Mouse (Mus musculus): Measurements from ENCODE around the gene Slco1c1. TPM values are rescaled to one million over a fixed set of nuclear protein-coding genes. Genes with fewer than 3 reads are reported as not detected.

The Slco1c1 gene
- polyA plus RNA-seq (2015; fragmentation: Nextera tagmentation; extraction: Ambion mirVana): 0.13 and 0.26 TPM in 2 replicates

- Histone ChIP-seq H3K4me2 (replicated peaks) (no peak within 1 kb of the TSS), H3K36me3 (no peaks in the 10 kb centered on the region), H3K9me3 (no peaks in the 10 kb centered on the region), H3K9ac (no peak within 1 kb of the TSS), H3K4me3 (no peak within 1 kb of the TSS), H3K27ac (no peak within 1 kb of the TSS), H3K4me1 (no peaks in the 10 kb centered on the region), H3K27me3 (no peaks in the 10 kb centered on the region)
- 48% methylated on average over 2 of the region's 2 CpGs for WGBS
- ATAC-seq (ENCODE audit: low FRiP score, low read depth): no peak
Measured at GRCm38 (mm10) chr6:141523747-141524640, at the start of gene Slco1c1. Gene Slco1c1, plus strand, starts transcription at chr6:141524368.

DNA sequence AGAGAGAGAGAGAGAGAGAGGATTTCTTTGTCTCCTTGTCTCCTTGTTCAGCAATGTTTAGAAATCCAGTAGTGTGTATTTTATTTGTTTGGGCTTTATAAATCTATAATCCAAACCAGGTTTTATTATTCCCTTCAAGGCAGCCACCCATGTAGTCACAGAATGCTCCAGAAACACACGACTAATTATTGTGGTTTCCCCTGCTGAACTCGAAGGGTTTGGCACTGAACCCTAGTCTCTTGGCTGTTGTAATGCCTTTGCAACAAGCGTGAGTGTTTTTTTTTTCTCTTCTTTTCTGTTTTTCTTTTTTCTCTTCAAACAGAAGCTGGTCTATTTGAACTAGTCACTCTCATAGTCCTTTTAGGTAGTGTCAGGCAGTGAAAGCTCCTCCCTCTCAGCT is 49.5 kb upstream of the Slco1c1 start:
- ATAC-seq (ENCODE audit: low FRiP score, low read depth): peak; percentile 51; the same call in 1 of the 2 replicates
- 16% methylated on average over 3 of the region's 3 CpGs for WGBS
- no peaks in the 10 kb centered on the region for H3K27me3 ChIP-seq
- H3K4me2 ChIP-seq (replicated peaks): no peak overlapping the region
- H3K9me3 ChIP-seq: 0 out of 2 replicates have a peak, but pooled peaks cover 6% of the 10 kb centered on the region
- no peak overlapping the region for H3K4me3 ChIP-seq
- H3K9ac ChIP-seq: no peak overlapping the region
- H3K4me1 ChIP-seq: peaks cover 9% of the 10 kb centered on the region
- H3K36me3 ChIP-seq: peaks cover 13% of the 10 kb centered on the region
- no peak overlapping the region for H3K27ac ChIP-seq

DNA sequence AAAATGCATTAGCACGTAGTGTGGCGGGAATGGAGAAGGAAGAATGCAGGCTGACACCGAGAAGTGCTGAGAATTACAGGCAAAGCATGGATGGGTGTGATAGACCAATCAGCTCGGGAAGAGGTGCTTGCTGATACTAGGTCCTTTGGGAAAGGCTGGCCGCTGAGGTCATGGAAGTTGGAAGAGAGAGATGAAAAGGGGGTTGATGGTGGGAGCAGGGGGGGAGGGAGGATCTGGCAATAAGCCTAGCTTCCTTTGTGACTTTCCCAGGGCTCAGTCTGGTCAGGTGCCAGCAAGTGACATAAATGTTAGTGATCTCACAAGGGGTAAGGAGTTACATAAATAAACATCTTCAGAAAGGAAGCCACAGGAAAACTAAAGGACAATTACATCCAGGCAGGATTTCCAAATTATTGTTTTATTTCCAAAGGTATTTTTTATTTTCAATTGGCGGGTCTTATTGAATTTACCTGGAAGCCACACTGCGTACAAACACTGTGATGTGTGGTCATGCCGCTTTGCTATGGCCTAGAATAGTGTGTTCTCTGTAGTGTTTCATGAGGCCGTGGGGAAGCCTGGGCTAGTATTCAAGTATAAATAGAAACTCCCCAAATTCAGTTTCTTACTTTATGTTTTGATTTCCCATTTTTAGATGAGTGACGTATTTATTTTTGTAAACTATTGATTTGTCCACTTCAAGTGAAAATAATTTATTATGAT is 38.7 kb upstream of the Slco1c1 start:
- Histone ChIP-seq H3K4me1 (0 out of 2 replicates have a peak, but pooled peaks cover 4% of the 10 kb centered on the region), H3K36me3 (peaks cover 8% of the 10 kb centered on the region), H3K27ac (no peak overlapping the region), H3K27me3 (no peaks in the 10 kb centered on the region), H3K4me3 (no peak overlapping the region), H3K4me2 (replicated peaks) (no peak overlapping the region), H3K9ac (no peak overlapping the region), H3K9me3 (no peaks in the 10 kb centered on the region)
- peak; percentile 48; the same call in 1 of the 2 replicates for ATAC-seq (ENCODE audit: low FRiP score, low read depth)
- WGBS: 59% methylated on average over 10 of the region's 10 CpGs

GRCm38 (mm10) chr6:141487266-141487665 is 36.9 kb upstream of the Slco1c1 start:
- Histone ChIP-seq H3K36me3 (peaks cover 18% of the 10 kb centered on the region), H3K9ac (no peak overlapping the region), H3K9me3 (no peaks in the 10 kb centered on the region), H3K4me2 (replicated peaks) (no peak overlapping the region), H3K4me3 (no peak overlapping the region), H3K27me3 (no peaks in the 10 kb centered on the region), H3K27ac (no peak overlapping the region), H3K4me1 (0 out of 2 replicates have a peak, but pooled peaks cover 4% of the 10 kb centered on the region)
- WGBS: 69% methylated on average over 7 of the region's 7 CpGs
- no peak for ATAC-seq (ENCODE audit: low FRiP score, low read depth)

DNA sequence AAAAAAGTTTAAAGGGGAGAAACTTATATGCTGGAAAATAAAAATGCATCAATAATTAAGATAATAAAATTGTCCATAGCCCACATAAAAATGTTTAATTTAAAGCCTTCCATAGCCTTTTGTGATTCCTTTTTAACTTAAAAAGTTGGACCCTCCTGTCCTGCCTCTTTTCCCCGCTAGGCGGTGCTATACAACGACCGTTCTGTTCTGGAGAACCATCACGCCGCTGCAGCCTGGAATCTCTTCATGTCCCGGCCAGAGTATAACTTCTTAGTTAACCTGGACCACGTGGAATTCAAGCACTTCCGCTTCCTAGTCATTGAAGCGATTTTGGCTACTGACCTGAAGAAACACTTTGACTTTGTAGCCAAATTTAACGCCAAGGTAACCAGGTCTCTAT is 35.5 kb upstream of the Slco1c1 start:
- H3K4me1 ChIP-seq: 0 out of 2 replicates have a peak, but pooled peaks cover 4% of the 10 kb centered on the region
- no peaks in the 10 kb centered on the region for H3K27me3 ChIP-seq
- no peak overlapping the region for H3K4me2 ChIP-seq (replicated peaks)
- H3K9ac ChIP-seq: no peak overlapping the region
- no peak for ATAC-seq (ENCODE audit: low FRiP score, low read depth)
- H3K36me3 ChIP-seq: peaks cover 27% of the 10 kb centered on the region
- 16% methylated on average over 11 of the region's 11 CpGs for WGBS
- no peak overlapping the region for H3K4me3 ChIP-seq
- no peak overlapping the region for H3K27ac ChIP-seq
- H3K9me3 ChIP-seq: no peaks in the 10 kb centered on the region

- Histone ChIP-seq H3K36me3 (peaks cover 46% of the 10 kb centered on the region), H3K4me1 (peaks cover 17% of the 10 kb centered on the region), H3K27me3 (0 out of 2 replicates have a peak, but pooled peaks cover 3% of the 10 kb centered on the region), H3K4me3 (no peak overlapping the region), H3K4me2 (replicated peaks) (no peak overlapping the region), H3K9ac (no peak overlapping the region), H3K9me3 (no peaks in the 10 kb centered on the region), H3K27ac (no peak overlapping the region)
- 82% methylated on average over 4 of the region's 4 CpGs for WGBS
- no peak for ATAC-seq (ENCODE audit: low FRiP score, low read depth)
Measured at GRCm38 (mm10) chr6:141494909-141495308, 29.3 kb upstream of the Slco1c1 start.

DNA sequence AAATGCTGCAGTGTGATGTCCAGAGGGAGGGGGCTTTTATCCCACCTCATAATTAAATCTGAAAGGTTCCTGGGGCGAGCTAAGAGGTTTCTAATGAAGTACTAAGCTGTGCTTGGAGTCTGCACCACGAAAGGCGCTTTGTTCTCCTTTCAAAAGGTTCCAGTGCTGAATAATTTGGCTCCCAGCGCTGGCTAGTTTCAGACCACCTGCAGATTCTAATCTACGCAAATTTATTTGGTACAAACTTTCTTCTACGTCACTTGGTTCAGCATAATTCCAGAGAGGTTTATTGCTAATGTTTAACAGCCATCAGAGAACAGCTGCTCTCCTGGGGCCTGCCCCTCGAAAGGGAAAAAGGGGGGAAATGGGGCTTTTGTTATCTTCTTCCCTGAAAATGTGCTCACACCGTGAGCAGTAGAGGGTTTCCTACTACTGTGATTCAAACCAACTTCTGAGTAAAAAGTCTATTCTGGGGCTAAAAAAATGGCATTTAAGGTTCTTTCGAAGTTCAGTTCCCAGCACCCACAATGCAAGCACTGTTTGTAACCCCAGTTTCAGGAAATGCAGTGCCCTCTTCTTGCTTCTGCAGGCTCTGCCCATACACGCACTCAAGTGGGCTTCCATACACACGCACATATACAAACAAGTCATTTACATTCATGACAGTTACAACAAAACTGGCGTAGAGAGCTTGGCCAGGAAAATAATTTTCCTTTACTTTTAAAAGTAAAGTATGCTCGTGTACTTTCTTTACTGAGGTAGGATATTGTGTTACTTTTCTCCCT is 28.3 kb upstream of the Slco1c1 start:
- H3K27ac ChIP-seq: peak overlapping the region; percentile 28; the same call in 1 of the 2 replicates

DNA sequence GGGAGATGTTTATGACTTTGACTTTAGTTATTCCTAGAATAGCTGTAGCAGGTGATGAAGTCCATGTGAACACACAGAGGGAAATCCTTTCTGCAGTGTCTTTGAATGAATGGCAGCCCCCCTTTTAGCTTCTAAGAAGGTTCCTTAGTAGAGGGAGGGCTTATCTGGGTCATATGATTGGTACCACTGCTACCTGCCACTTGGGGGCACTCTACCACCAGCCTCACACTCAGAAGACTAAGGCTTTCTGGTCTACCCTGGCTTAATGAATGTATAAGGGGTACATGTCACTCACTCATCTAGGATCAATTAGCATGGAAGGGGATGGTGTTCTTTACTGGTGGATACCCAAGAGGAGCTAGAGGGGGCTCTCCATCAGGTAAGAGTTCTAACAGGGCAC is 24.7 kb upstream of the Slco1c1 start:
- Histone ChIP-seq H3K4me3 (no peak overlapping the region), H3K4me1 (peaks cover 17% of the 10 kb centered on the region), H3K27me3 (0 out of 2 replicates have a peak, but pooled peaks cover 3% of the 10 kb centered on the region), H3K27ac (no peak overlapping the region), H3K36me3 (peaks cover 20% of the 10 kb centered on the region), H3K9ac (no peak overlapping the region), H3K4me2 (replicated peaks) (no peak overlapping the region), H3K9me3 (no peaks in the 10 kb centered on the region)
- ATAC-seq (ENCODE audit: low FRiP score, low read depth): no peak

More for the DNA sequence above, 28.3 kb upstream of the Slco1c1 start:
- Histone ChIP-seq H3K36me3 (peaks cover 39% of the 10 kb centered on the region), H3K4me3 (no peak overlapping the region), H3K4me1 (peaks cover 17% of the 10 kb centered on the region), H3K9ac (no peak overlapping the region), H3K27me3 (0 out of 2 replicates have a peak, but pooled peaks cover 3% of the 10 kb centered on the region), H3K9me3 (no peaks in the 10 kb centered on the region), H3K4me2 (replicated peaks) (peak overlapping the region; percentile 23; the same call in 1 of the 2 replicates)
- 14% methylated on average over 13 of the region's 13 CpGs for WGBS
- ATAC-seq (ENCODE audit: low FRiP score, low read depth): peak; percentile 60

DNA sequence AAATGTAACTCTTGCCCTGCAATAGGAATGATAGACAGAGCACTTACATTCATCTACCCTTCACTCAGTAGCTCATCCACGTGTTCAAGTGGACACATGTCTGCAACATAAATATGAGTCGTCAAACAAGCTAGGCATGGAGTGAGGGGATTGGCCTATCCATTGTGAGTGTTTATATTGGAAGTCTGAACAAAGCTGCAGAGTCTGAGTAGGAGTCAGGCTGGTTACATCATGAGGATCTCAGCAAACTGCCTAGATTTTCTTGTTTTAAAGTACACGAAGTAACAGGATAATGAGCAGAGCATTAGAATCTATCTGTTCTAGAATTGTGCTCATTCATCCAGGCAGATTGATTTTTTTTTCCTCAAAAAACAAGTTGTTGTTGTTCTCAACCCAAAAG is 23.0 kb upstream of the Slco1c1 start:
- peaks cover 20% of the 10 kb centered on the region for H3K36me3 ChIP-seq
- no peaks in the 10 kb centered on the region for H3K9me3 ChIP-seq
- ATAC-seq (ENCODE audit: low FRiP score, low read depth): no peak
- no peak overlapping the region for H3K9ac ChIP-seq
- WGBS: 84% methylated on average over 3 of the region's 3 CpGs
- H3K27me3 ChIP-seq: no peaks in the 10 kb centered on the region
- no peak overlapping the region for H3K4me2 ChIP-seq (replicated peaks)
- peaks cover 3% of the 10 kb centered on the region for H3K4me1 ChIP-seq
- no peak overlapping the region for H3K4me3 ChIP-seq
- no peak overlapping the region for H3K27ac ChIP-seq

- no peaks in the 10 kb centered on the region for H3K9me3 ChIP-seq
- no peaks in the 10 kb centered on the region for H3K4me1 ChIP-seq
- H3K9ac ChIP-seq: no peak overlapping the region
- no peak for ATAC-seq (ENCODE audit: low FRiP score, low read depth)
- H3K4me3 ChIP-seq: no peak overlapping the region
- H3K4me2 ChIP-seq (replicated peaks): no peak overlapping the region
- WGBS: 84% methylated on average over 2 of the region's 2 CpGs
- no peaks in the 10 kb centered on the region for H3K36me3 ChIP-seq
- H3K27ac ChIP-seq: no peak overlapping the region
- H3K27me3 ChIP-seq: no peaks in the 10 kb centered on the region
Measured at GRCm38 (mm10) chr6:141522541-141522940, 1.6 kb upstream of the Slco1c1 start.

DNA sequence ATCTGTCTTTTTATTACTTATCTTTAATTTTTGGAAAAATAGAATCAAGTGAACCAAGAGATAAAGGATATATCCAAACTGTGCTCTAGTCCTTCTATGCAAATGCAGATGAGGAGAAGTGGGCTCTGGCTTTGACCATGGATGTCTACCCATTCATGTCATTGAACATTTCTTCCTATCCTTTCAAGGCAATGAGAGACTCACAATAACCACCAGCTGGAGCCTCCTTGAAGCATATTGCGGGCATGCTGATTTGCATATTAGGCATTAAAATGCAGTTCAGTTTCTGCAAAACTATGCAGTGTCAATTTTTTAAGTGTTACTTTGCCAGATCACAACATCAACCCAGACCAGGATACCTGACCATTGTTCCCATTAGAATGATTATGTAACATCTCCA is 1.6 kb downstream of the Slco1c1 start:
- ATAC-seq (ENCODE audit: low FRiP score, low read depth): no peak
- WGBS: 94% methylated on average over 1 of the region's 1 CpGs
- H3K9ac ChIP-seq: no peak overlapping the region
- H3K4me1 ChIP-seq: no peaks in the 10 kb centered on the region
- H3K27ac ChIP-seq: no peak overlapping the region
- no peaks in the 10 kb centered on the region for H3K36me3 ChIP-seq
- H3K4me2 ChIP-seq (replicated peaks): no peak overlapping the region
- no peaks in the 10 kb centered on the region for H3K27me3 ChIP-seq
- no peak overlapping the region for H3K4me3 ChIP-seq
- no peaks in the 10 kb centered on the region for H3K9me3 ChIP-seq
